Mouse (Mus musculus) brain, embryonic 14.5 days (tissue): Measurements from ENCODE around the gene Psmd10. TPM values are rescaled to one million over a fixed set of nuclear protein-coding genes. Genes with fewer than 3 reads are reported as not detected.
A peak's percentile ranks its signal among the peaks of the same experiment; 100 is the strongest.

ENCODE experiments used
- DNase-seq: peaks from one replicate; pipeline ENCODE4 v3.0.0-alpha.2; 2011; ENCODE audit warnings: low read depth
- CTCF ChIP-seq: fragments of 200-500 bp; IDR thresholded peaks from 2 replicates; pipeline ENCODE4 v1.5.1; 2012; ENCODE audit warnings: inconsistent platforms, mild to moderate bottlenecking, moderate library complexity, borderline replicate concordance; ENCODE audit not compliant: insufficient read depth, insufficient read length; ENCODE audit errors: extremely low read depth
- POLR2A ChIP-seq: fragments of 200-500 bp; IDR thresholded peaks from 2 replicates; pipeline ENCODE4 v1.6.1; 2012; ENCODE audit warnings: mild to moderate bottlenecking, inconsistent platforms, borderline replicate concordance; ENCODE audit not compliant: poor library complexity, insufficient read depth, insufficient read length, severe bottlenecking; ENCODE audit errors: extremely low read depth
- polyA plus RNA-seq: library from polyadenylated mRNA; depleted of rRNA; stranded (reverse); fragments of >200 nt; gene quantifications from 2 replicates; pipeline ENCODE4 v1.2.3, GENCODE M21; 2012; rRNA removed

Psmd10 gene
- polyA plus RNA-seq, 1 experiment, result 19.4 TPM

- TF ChIP-seq CTCF, result no peak
- no peak for TF ChIP-seq POLR2A
- DNase-seq, result no peak
These were observed 2.9 kb downstream of the Psmd10 start for GRCm38 (mm10) chrX:140953618-140954017.

- no peak for DNase-seq
These were observed 20.3 kb downstream of the Psmd10 start for GRCm38 (mm10) chrX:140936271-140936670.

GRCm38 (mm10) chrX:140933263-140933662 is 23.3 kb downstream of the Psmd10 start:
- no peak for DNase-seq
- TF ChIP-seq CTCF, result no peak
- no peak for TF ChIP-seq POLR2A

More at GRCm38 (mm10) chrX:140936271-140936670, 20.3 kb downstream of the Psmd10 start:
- no peak for TF ChIP-seq POLR2A
- TF ChIP-seq CTCF, result no peak

- DNase-seq, result peak; percentile 61
- TF ChIP-seq POLR2A (no peak), CTCF (peak; percentile 50; the same call in 1 of the 2 replicates)
These were observed 24.5 kb downstream of the Psmd10 start for GRCm38 (mm10) chrX:140932066-140932465.

GRCm38 (mm10) chrX:140921321-140921720 is 35.2 kb downstream of the Psmd10 start:
- no peak for DNase-seq
- TF ChIP-seq CTCF (no peak), POLR2A (no peak)

GRCm38 (mm10) chrX:140907360-140907759 is 49.2 kb downstream of the Psmd10 start, which contains the start of gene Vsig1:
Gene Vsig1, plus strand, starts transcription at chrX:140907608.
- TF ChIP-seq CTCF (no peak), POLR2A (no peak)
- no peak for DNase-seq

- DNase-seq, result no peak
- TF ChIP-seq POLR2A (no peak), CTCF (no peak)
These were observed 53.0 kb downstream of the Psmd10 start for GRCm38 (mm10) chrX:140903487-140903886.

Other genes with a start within 250 kb of the Psmd10 start
- not detected in 2 replicates for gene Tex13b, start 143.3 kb downstream of the Psmd10 start, polyA plus RNA-seq
- gene Vsig1, start 49.1 kb downstream of the Psmd10 start, polyA plus RNA-seq, result not detected in 2 replicates
- 12.0 and 12.5 TPM in 2 replicates for gene Atg4a, start 179 bp upstream of the Psmd10 start, polyA plus RNA-seq